Mouse (Mus musculus): Measurements from ENCODE around the gene Cyp4v3. TPM values are rescaled to one million over a fixed set of nuclear protein-coding genes. Genes with fewer than 3 reads are reported as not detected.

Cyp4v3 gene
- total and polyA plus RNA-seq, 3 experiments, result 2.2 to 2.8 (median 2.8) TPM

GRCm38 (mm10) chr8:45294687-45295086 lies 38.3 kb downstream of the Cyp4v3 start, which contains the start of gene Klkb1:
Klkb1 (minus strand) TSS chr8:45294859.
- H3K36me3 ChIP-seq (replicated peaks in 1 of 2; ENCODE audit: control insufficient read depth in 1 of 2, insufficient read depth in 1 of 2, low read length in 1 of 2), result no peaks in the 10 kb centered on the region
- TF ChIP-seq BHLHE40 (IDR thresholded peaks at IDR 0.05; ENCODE audit: low read depth, low read length) (no peak), RAD21 (IDR thresholded peaks at IDR 0.05; ENCODE audit: low read depth, low read length) (no peak), USF1 (IDR thresholded peaks at IDR 0.05; ENCODE audit: low read depth, low read length) (no peak), NELFE (IDR thresholded peaks at IDR 0.05; ENCODE audit: low read depth, low read length) (no peak), ZNF384 (IDR thresholded peaks at IDR 0.05; ENCODE audit: low read depth, low read length) (no peak), ZKSCAN1 (IDR thresholded peaks at IDR 0.05; ENCODE audit: borderline replicate concordance, low read depth, low read length) (no peak), ELF1 (IDR thresholded peaks at IDR 0.05; ENCODE audit: low read depth, low read length) (no peak), TCF12 (IDR thresholded peaks at IDR 0.05; ENCODE audit: low read depth, low read length) (no peak), MXI1 (IDR thresholded peaks at IDR 0.05; ENCODE audit: low read depth, low read length) (no peak)
- H3K9me3 ChIP-seq (replicated peaks; ENCODE audit: low read length), result no peaks in the 10 kb centered on the region
- dilution Hi-C loops (cut with MboI; ENCODE audit: extremely low pct_ligation_motif_present, extremely low pct_unique_long_range_greater_than_20kb, low sequenced_read_pairs) (no loop called here), in situ Hi-C loops (cut with MboI; ENCODE audit: low pct_ligation_motif_present, low pct_unique_long_range_greater_than_20kb, low sequenced_read_pairs) (no loop called here)
- no peak within 1 kb of the TSS for H3K4me3 ChIP-seq (replicated peaks in 1 of 3; ENCODE audit: low read depth in 2 of 3, low read length in 2 of 3, poor library complexity in 1 of 3)
- no peak within 1 kb of the TSS for H3K4me2 ChIP-seq (ENCODE audit: insufficient read depth, low read depth, poor library complexity, severe bottlenecking)
- no peaks in the 10 kb centered on the region for H3K79me2 ChIP-seq (replicated peaks; ENCODE audit: control insufficient read depth, extremely low read depth, insufficient read depth, poor library complexity, severe bottlenecking)
- H3K27me3 ChIP-seq (replicated peaks), result no peaks in the 10 kb centered on the region
- H3K27ac ChIP-seq (ENCODE audit: insufficient read depth, low read depth), result no peak within 1 kb of the TSS
- H3K4me1 ChIP-seq (ENCODE audit: control insufficient read depth in 1 of 2, insufficient read depth in 2 of 2), result no peaks in the 10 kb centered on the region
- no peak within 1 kb of the TSS for H3K9ac ChIP-seq (ENCODE audit: insufficient read depth, low read depth)
- DNase-seq (ENCODE audit: extremely low read depth), result no peak

DNA sequence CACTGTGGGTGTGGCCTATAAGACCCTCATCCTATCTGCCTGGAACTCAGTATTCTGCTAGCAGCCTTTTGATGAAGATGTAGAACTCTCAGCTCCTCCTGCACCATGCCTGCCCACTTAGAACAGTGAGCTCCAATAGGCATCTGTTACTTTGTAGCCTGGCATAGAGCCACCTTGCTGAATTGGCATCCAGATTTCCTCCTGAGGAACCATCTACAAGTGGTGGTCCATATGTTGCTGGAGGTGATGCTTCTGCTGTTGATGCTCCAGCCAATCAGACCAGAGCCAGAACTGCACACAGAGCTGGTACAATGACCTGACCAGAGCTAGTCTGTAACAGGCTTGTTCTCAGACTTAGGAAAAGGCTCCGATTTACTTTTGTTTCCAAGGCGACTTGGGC lies 41.2 kb downstream of the Cyp4v3 start:
- Histone ChIP-seq H3K27me3 (replicated peaks) (no peaks in the 10 kb centered on the region), H3K4me1 (ENCODE audit: control insufficient read depth in 1 of 2, insufficient read depth in 2 of 2) (no peaks in the 10 kb centered on the region), H3K79me2 (replicated peaks; ENCODE audit: control insufficient read depth, extremely low read depth, insufficient read depth, poor library complexity, severe bottlenecking) (no peaks in the 10 kb centered on the region), H3K36me3 (replicated peaks in 1 of 2; ENCODE audit: control insufficient read depth in 1 of 2, insufficient read depth in 1 of 2, low read length in 1 of 2) (no peaks in the 10 kb centered on the region), H3K9ac (ENCODE audit: insufficient read depth, low read depth) (no peak overlapping the region), H3K27ac (ENCODE audit: insufficient read depth, low read depth) (no peak overlapping the region), H3K4me3 (replicated peaks in 1 of 3; ENCODE audit: low read depth in 2 of 3, low read length in 2 of 3, poor library complexity in 1 of 3) (no peak overlapping the region), H3K9me3 (replicated peaks; ENCODE audit: low read length) (no peaks in the 10 kb centered on the region), H3K4me2 (ENCODE audit: insufficient read depth, low read depth, poor library complexity, severe bottlenecking) (no peak overlapping the region)
- DNase-seq (ENCODE audit: extremely low read depth), result no peak
- in situ Hi-C loops (cut with MboI; ENCODE audit: low pct_ligation_motif_present, low pct_unique_long_range_greater_than_20kb, low sequenced_read_pairs), result no loop called here
- dilution Hi-C loops (cut with MboI; ENCODE audit: extremely low pct_ligation_motif_present, extremely low pct_unique_long_range_greater_than_20kb, low sequenced_read_pairs), result no loop called here
- TF ChIP-seq MEF2A (IDR thresholded peaks at IDR 0.05; ENCODE audit: borderline replicate concordance, low read depth, low read length) (no peak), POLR2A (IDR thresholded peaks at IDR 0.05; ENCODE audit: low read depth, low read length) (no peak), E2F4 (IDR thresholded peaks at IDR 0.05; ENCODE audit: insufficient replicate concordance, low read depth, low read length) (no peak), CHD2 (IDR thresholded peaks at IDR 0.05; ENCODE audit: low read length) (no peak), IRF4 (IDR thresholded peaks at IDR 0.05; ENCODE audit: low read depth, low read length) (no peak), TBP (conservative IDR thresholded peaks at IDR 0.05; ENCODE audit: low read depth, low read length) (no peak), ZNF384 (IDR thresholded peaks at IDR 0.05; ENCODE audit: low read depth, low read length) (no peak), HCFC1 (IDR thresholded peaks at IDR 0.05; ENCODE audit: low read depth, low read length) (no peak), EP300 (IDR thresholded peaks at IDR 0.05; ENCODE audit: low read length) (no peak), ELF1 (IDR thresholded peaks at IDR 0.05; ENCODE audit: low read depth, low read length) (no peak), ZC3H11A (IDR thresholded peaks at IDR 0.05; ENCODE audit: low read depth, low read length) (no peak), POLR2AphosphoS2 (IDR thresholded peaks at IDR 0.05; ENCODE audit: low read depth, low read length) (no peak), JUN (IDR thresholded peaks at IDR 0.05; ENCODE audit: insufficient read depth, low read depth, low read length) (no peak), MAFK (IDR thresholded peaks at IDR 0.05; ENCODE audit: insufficient replicate concordance, low read length) (no peak), ETS1 (conservative IDR thresholded peaks at IDR 0.05; ENCODE audit: low read depth, low read length) (no peak), ZMIZ1 (IDR thresholded peaks at IDR 0.05; ENCODE audit: low read depth, low read length) (no peak), MYC (IDR thresholded peaks at IDR 0.05; ENCODE audit: low read depth, low read length) (no peak)
